Mouse (Mus musculus) heart, adult 18-20 months (tissue): Measurements from ENCODE around the gene Dagla. TPM values are rescaled to one million over a fixed set of nuclear protein-coding genes. Genes with fewer than 3 reads are reported as not detected.

Source experiments
- DNase-seq, 2 experiments: peaks; one replicate each; pipeline ENCODE4 v3.0.0; 2021 to 2022; ENCODE audit warnings: mixed read lengths in 1 of 2
- total RNA-seq, 2 experiments: library from RNA; stranded (reverse); gene quantifications; 2 replicates each; pipeline ENCODE4 v1.2.3; 2021

Gene Dagla
- total RNA-seq, 2 experiments from 2014 or later, result 3.3 TPM

DNA sequence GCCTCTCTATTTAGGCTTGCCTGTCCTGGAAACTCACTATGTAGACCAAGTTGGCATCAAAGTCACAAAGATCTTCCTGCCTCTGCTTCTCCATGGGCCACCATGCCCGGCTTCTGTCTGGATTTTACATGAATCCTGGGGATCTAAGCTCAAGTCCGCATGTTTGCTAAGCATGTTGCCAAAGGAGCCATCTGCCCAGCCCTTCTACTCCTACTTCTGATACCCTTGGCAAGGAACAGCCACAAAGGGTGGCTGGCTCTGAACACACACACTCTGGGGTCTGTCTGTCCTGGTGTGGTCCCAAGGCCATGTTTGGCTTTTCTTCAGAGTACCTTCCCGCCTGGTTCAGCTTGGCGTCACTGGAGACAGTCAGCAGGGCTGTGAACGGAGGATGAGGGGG lies 2.7 kb upstream of the Dagla start:
- DNase-seq, result no peak

DNA sequence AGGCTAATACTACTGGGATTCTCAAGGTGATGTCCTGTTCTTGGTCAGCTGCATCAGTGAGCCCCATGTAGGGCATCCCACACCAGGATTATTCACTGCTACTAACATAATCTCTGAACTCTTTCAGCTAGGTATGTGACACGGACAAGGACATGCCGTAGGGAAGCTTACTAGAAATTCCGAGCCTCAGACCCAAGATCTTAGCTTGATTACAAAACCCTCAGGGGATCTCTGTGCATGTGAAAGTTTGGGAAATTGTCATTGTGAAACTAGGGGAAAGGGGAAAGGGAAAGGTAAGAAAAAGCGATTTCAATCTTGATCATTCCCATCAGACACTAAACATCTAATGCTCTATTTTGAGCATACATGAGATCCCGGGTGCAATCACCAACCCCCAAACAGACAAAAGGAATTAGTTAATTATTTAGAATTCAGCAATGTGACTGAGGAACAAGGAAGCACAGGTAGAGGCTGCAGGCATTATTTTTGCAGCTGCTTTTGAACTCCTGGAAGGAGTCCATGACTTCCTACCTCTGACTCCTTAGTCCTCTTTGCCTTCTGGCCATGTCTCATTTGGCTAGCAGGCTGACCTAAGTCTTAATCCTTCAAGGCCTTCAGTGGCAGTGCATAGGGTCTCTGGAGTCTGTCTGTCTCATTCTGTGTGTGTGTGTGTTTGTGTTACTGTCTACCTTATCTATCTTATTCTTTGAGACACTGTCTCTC lies 2.0 kb upstream of the Dagla start:
- no peak for DNase-seq

DNA sequence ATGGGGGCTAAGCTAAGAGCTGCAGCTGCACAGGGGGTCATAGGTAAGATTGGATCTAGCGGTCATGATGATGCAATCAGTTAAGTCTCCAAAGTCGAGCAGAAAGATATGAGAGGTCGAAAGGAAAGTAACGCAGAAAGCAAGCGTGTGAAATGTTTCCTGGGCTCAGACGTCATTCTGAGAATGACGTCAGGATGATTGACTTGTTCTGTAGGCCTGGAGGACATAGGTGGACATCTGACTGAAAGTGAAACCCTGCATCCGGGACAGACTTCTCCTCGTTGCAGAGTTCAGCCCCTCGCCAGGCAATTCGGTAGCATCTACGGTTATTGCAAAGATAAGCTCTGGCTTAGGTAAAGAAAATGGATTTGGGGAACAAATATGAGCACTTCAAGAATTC lies 963 bp upstream of the Dagla start:
- no peak for DNase-seq

DNA sequence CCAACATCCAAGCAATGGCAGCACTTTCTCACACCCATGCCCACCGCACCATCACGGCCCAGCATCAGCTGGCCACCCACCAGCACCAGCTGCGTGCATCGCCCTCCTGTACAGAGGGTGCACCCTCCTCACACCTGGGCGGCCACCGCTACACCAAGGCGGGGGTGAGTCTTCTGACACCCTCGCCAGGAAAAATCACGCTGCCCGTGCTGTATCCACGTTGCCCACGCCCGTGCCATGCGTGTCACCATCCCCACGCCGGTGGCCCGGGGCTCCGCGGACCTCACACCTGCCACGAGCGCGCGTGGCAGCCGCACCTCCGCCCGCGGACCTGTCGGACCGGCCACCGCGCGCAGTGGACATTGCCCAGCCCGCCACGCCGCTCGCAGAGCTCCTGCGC lies 282 bp downstream of the Dagla start:
- no peak for DNase-seq

DNA sequence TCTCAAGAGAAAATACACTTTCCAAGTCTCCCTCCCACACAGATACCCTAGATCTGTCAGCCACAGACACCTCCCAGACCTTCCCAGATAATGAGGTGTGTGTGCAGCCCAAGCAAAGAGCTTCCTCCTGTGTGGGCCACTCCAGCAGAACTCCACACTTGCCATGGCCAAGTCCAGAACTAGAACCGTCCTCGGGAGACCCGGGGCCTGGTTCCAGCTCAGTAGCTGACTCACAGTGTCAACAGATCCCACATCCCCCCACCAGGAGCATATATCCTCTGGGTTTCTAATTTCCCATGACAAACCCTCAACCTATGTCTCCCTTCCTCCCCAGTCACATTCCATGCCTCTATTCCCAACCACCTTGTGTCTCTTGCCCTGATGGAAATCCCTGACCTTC lies 1.8 kb downstream of the Dagla start:
- peak; percentile 25 to 43 for DNase-seq

DNA sequence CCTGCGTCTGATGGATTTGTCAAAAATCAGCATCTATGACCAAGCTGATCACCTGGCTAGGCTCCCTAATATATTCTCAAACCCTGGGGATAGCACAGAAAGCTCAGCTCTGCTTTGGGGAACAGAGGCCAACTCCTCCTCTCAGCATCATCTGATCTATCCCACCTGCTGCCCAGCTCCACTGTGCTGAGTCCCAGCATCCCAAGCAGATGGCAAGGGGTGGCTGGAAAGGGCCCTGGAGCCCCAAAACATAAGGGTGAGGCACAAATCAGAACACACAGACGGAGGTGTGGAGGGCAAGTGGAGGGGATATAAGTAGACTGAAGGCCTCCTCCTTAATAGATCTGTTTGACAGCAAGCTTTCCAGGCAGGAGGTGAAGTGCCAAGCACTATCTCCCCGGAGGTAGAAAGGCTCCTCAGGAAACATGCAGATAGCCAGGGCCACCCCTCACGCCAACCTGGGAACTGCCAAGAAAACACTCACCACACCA lies 2.8 kb downstream of the Dagla start:
- peak in 1 of 2 experiments; percentile 5 for DNase-seq

DNA sequence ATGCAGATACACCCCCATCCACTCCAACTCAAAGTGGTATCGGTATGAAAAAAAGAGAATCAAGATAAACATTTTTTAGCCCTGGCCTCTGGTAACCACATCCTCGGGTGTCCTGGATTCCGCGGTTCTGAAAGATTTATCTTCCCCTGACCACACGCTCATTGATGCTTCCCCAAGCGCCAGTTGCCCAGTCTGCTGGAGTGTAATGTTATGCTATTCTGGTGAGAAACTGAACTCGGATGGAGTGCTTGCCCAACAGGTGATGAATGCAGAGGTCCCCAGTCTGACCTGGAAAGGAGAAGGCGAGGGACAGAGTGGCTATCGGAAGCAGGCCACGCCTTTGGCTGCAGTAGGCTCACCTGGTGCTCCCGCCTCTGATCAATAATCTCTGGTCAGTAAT lies 3.4 kb downstream of the Dagla start:
- no peak for DNase-seq

DNA sequence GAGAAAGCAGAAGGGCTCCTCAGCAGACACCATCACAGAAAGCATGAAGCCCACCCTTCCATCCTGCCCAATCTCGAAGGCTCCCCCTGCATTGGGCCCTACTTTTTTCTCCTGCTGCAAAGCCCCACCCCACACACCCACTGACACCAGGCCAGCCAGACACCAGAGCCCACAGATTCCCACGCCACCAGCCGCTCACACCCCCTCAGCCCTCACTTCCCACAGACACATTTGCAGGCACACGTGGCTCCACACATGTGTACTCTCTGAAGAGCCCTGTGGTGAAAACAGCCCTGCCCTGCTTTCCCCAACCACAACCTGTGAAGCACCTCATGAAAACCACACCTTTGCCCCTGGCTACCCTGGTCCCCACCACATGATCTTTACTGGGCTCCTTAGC lies 3.9 kb downstream of the Dagla start:
- DNase-seq, result no peak

DNA sequence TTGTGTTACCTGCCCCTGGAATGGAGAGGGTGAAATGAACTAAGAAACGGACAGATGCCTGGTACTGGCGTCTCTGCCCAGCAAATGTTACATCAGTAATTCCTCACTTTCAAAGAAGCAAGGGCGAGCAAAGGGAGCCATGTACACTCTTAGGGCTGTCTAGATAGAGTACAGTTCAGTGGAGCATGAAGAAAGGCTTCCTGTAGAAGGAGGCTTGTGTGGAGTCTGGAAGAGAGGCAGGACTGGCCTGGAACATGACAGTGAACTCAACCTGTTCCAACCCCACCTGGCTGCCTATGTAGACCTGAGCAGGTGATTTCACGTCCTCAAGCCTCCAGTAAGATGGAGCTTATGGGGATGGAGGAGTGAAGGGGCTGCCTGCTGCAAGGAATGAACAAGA lies 6.4 kb downstream of the Dagla start:
- DNase-seq, result no peak

DNA sequence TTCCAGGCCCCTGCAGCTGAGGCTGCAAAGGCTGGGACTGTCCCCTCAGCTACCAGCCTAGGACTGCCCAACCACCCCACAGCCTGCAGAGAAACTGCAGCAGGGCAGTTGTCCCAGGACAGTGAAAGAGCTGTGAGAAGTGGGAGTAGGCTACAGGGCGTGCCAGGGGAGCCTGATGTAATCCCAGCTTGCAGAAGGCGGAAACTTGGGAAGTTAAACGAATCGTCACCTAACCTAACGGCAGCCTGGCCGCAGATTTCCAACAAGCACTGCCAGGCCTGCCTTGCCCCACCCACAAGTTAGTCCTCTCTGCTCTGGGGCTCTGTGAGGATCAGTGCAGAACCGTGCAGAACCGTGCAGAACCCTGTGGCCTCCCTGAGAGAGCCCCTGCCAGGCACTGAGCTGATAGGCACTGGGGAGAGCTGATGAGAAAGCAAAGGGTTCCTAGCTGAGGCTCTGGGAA lies 7.6 kb downstream of the Dagla start:
- DNase-seq, result peak; percentile 73 to 86

DNA sequence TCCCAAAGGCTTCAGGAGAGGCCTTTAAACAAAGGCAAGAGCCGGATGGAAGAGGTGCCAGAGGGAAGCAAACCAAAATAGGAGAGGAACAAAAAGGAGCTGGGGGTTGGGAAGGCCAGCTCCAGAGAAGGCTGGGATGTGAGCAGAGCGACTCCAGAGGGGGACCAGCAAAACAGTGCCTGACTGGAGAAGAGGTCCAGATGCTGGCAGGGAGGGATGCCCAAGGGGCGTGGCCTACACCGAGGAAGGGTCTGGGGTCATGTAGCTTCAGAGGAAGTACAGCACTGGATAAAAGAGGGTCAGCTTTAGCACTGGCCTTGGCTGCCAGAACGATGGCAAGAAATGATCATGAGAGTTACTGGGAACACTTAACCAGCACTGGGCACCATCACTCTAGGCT lies 8.4 kb downstream of the Dagla start:
- peak; percentile 50 for DNase-seq

DNA sequence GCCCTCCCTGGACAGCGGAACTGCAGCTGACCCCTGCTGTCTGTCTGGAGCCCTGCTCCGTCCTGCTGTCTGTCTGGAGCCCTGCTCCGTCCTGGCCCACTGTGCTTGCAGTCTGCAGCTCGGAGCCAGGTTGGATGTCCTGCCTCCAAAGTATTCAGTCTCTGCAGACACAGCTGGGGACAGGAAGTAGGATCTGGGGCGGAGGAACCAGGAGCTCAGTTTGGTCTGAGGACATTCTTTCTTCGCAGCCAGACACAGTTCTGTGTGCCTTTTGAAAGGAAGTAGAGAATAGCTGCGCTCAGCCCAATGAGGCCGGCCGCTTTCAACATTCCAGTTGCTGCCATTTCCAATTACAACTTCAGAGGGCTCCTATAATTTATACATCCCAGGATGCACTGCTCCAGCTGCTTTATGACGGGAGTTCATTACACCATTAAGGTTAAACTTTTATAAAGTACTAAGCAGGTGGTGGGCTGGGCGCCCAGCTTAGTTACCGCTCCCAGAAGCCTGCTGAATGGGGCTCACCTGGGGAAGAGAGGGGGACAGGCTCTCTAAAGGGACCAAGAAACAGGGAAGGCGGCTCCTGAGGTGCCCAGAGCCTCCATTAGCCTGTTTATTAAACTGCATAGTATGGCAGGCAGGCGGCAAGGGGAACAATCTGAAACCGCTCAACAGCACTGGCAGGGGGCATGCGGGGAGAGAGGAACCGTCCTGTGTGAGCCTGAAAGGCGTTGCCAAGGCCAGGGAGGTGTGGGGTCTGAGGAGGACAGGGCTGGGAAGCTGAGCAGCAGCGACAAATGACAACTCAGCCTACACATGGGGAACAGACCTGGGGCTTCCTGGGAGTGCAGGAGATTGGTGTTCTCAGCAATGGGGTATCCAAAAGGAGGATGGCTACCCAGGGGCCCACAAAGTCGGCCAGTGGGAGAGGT lies 9.8 kb downstream of the Dagla start:
- peak; percentile 71 to 80 for DNase-seq

DNA sequence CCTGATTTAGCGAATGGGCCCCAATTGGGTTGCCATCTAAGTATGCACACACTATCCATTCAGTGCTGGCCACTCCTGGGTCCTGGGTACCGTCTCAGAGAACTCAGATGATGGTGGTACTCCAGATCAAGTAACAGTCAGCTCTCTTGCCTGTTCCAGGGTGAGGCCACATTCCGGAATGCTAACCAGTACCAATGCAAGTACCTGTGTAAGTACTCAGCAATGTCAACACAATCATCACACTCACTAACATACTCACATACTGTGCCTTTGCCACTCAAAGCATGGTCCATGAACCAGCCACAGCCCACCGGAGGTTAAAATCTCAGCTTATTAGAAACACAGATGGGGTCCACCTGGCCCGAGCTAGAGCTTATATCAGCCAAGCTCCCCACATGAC lies 10.7 kb downstream of the Dagla start:
- DNase-seq, result no peak

DNA sequence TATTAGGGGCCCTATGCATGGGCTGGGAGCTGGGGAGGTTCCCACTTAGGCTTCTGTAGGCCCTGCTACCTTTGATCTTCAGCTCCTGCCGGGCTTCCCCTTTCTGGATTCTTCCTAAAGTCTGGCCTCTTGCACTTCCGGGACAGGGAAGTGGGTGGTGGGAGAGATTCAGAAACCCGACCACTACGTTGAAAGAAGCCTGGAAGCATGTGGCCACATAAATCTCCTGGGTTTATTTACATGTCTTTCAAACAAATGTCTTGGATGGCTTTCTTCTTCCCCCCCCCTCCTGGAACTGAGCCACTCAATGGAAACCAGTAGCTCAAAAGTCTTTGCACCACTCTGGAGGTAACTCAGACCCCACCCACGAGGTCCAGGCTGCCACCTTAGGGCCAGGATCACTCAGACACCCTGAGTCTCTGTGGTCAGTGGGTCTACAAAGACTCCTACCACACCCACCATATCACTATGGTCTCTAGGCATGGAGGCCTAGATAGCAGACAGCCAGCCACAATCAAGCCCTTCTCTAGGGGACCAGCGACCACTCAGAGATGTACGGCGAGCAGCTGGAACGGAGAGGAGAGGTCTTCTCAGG lies 12.7 kb downstream of the Dagla start:
- DNase-seq, result no peak

DNA sequence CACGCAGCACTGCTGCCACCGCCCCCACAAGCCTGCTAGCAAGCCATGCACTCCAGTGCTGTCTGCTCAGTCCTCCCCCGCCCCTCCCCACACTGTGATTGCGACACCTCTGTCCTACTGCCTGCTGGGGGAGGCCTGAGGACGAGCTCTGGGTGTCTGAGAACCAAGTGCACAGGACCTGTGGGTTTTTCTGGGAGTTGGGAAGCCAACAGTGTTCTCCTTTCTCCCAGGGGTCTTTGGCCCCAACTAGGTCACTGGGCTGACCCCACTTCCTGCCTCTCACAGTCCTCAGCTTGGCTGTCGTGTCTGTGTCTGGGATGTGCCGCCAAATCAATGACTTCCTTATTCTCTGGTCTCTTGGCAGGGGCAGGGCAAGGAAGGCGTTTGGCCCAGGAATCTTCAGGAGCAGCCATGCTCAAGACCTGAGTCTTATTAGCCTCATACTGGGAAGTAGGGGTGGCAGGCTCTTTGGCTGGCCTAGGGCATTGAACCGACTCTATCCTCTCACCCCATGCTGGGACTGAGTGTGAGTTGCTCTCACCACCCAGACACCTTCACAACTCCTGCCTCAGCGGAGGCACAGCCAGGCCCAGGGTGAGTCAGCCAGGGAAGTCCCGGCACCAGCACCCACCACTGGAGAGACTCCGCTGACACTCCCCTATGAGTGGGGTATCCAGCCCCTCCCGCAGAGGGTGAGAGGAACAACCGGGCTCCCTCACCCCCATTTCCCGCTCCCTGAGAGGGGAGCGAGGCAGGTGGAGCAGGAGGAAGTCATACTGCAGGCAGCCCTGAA lies 14.3 kb downstream of the Dagla start:
- peak; percentile 79 to 80 for DNase-seq

DNA sequence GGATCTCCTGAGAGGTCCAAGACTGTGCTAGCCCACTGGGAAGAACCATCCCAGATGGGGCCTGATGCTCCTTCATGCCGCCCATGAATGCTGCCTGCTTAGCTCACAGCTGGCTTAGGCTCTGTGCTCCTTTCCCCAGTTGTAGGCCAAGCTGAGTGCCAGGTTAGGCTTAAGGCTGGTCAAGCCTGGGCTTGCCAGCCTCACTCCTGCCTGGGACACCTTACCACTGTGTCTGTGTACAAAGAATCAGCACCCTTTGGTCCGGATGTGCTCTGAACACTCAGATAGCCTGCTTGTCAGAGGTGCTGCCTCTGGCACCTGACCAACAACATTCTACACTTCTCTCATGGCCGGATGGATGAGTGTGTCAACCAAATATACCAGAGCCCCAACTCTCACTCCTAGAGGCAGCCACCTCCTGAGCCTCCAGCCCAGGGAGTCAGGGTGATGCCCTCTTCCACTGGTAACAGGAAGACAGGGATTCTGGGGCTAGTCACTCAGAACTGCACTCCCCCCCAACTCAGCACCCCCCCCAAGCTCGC lies 15.0 kb downstream of the Dagla start:
- DNase-seq, result no peak

DNA sequence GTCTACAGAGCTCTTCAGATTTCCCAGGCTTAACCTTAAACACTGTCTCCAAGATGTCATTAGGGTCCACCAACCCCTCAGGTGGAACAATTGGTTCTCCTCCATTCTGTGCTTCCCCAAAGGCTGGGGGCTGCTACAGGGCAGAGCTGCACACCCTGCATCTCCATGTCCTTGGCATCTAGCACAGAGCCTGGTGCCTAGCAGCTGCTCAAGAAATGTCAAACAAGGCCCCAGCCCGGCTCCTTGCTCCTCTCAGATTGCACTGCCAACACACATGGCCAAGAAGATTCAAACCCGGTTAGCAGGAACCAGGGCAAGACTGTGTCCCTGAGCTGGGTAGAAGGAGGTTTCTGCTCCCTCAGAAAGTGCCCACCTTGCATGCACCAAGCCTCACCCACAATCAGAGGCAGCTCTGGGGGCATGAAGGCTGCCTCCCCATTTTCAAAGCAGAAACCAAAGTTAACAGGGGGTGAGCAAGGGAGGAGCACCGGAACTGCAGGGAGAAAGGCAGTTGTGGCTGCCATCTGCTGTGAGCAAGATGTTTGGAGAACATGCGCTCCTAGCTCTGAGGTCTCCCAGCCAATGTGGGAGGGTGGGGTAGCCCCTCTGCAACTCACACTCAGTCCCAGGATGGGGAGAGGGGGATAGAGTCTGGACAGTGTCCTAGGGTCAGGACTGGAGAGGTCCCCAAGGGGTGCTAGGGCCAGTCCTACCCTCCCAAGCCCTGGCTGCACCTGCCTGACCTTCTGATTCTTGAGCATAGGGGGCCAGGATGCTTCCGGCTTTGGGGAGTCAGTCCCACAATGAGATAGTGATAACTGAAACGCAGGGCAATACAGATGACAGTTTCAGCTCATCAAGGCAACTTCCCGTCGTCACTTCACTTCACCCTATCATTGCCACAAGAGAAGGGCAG lies 16.3 kb downstream of the Dagla start:
- no peak for DNase-seq

DNA sequence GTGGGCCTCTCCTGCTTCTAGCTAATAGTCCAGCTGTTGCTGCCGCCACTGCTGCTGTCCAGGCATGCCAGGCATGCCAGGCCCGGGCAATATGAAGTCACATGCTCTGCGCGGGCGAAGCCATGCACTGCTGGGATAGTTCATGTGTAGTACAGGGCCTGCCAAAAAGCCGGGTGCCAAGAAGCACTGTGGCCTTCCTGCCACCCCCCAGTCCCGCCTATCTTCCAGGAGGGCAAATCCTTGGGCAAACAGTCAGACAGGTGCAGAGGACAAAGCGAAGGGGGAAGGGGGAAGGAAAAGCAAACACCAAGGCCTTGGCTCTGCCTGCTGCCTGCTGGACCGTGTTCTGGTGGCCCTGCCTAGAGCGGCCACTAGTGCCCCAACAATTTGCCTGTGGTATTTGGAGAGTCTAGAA lies 18.2 kb downstream of the Dagla start:
- no peak for DNase-seq

DNA sequence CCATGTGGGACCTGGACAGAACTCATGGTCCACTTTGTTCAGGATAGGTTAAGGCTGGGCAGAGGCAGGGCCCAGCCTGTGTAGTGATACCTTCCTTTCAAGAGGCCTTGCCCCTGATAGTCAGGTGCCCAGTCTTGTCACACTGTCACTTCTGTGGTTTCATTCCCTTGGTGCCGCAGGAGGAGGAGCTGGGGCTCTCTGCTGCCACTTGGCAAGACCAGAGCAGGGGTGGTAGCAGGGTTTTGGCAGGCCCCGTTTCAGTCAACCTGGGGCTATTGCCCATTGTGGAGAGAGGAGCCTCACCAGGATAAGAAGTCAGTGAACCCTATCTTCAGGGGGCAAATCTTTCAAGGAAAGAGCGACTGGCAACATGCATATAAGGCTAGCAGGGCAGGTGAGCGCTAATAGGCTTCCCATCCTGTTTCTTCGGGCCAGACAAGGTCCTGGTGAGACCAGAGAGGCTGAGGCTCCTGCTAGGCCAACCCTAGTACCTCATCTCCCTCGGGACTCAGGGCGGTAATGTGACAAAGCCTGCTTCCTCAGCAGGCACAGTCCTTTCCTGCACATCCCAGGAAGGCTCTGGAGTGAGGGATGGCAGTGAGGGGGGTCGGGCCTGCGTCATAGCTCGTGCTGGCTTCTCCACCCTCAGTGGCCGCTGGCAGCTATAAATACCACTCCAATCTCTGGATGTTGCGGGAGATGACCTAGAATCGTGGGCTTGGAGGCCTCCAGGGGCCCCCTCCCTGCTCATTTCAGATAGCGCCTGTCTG lies 23.7 kb downstream of the Dagla start:
- DNase-seq, result peak in 1 of 2 experiments; percentile 60

DNA sequence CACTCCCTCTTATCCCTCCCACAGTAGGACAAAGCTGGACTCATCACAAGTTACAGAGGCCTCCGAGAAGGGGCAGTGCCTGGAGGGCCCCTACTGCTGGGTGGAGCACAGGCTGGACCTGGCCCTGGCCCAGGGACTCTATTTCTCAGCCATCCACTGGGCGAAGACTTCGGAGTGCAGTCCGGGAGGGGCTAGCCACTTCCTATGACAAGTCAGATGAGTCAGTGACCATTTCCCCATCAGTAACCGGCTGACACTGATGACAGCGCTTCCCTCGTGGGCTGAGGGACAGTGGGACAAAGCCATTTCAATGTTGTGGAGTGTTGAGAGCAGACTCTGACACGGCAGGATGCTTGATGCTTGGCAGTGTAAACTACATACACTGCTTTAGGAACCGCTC lies 25.0 kb downstream of the Dagla start:
- DNase-seq, result peak; percentile 62 to 81
